Mouse (Mus musculus) lung, postnatal 14 days (tissue): ENCODE measurements at regions not wholly inside any gene's neighbourhood (a gene's known extent, or its start where the extent isn't known, plus 50 kb on each side); places are given as distances from the start of the nearest gene placed in this dataset.
A peak's percentile ranks its signal among the peaks of the same experiment; 100 is the strongest.

ENCODE experiments used
- DNase-seq: peaks from one replicate; pipeline ENCODE4 v3.0.0; 2021

DNA sequence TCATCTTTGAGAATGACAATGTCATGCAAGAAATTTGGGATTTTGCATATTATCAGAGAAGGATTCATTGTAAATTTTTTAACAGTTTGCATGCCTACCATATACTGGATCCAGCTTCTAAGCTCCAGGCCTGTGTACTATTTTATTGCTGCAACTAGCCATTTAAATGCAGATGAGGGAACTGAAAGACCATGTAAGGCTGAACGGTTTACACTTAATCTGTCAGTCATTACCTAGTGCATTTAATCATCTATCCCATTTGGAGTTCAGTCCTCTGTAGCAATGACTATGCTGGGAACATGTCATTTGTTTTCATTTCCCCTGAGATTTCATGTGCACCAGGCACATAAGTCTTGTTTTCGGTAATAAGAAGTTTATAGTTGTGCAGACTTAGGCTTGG, 631.8 kb upstream of the Gm21961 start:
- no peak for DNase-seq

GRCm38 (mm10) chr15:65639484-65639883, 624.8 kb upstream of the Gm21961 start:
- no peak for DNase-seq

DNA sequence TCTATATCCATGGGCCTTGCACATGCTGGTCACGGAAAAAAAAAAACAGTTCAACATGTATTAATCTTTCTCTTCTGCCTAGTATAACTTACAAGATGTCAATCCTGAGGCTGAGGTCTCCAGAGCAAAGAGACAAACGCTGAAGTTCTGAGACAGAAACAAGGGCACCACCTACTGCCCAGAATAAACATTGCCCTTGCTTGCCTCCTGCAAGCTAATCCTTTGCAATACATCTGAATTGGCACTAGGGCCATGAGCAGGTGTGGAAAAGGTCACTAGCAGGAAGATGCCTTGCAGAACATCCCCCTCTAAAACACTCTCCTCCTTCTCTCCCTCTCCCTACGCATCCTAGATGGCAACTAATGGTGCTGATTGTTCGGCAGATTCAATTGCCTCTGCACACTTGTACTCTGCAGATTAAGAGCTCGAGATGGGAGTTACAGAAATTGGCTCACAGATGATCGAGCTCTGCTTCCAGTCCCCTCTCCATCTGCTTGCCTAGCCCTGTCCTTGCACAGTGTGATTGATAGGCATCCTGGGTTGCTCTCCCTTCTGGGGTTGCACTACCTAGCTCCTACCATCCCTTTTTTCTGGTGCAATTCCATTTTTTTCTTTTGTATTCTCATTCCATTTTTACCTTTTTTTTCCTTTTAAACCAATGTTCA, 622.9 kb upstream of the Gm21961 start:
- DNase-seq: peak; percentile 14

GRCm38 (mm10) chr15:65632440-65632839, 617.7 kb upstream of the Gm21961 start:
- DNase-seq: no peak

GRCm38 (mm10) chr15:65630476-65630875, 615.8 kb upstream of the Gm21961 start:
- no peak for DNase-seq

GRCm38 (mm10) chr15:65592718-65593477, 578.2 kb upstream of the Gm21961 start:
- DNase-seq: no peak

- no peak for DNase-seq
Observed at GRCm38 (mm10) chr15:65585566-65585965, 570.9 kb upstream of the Gm21961 start.

DNA sequence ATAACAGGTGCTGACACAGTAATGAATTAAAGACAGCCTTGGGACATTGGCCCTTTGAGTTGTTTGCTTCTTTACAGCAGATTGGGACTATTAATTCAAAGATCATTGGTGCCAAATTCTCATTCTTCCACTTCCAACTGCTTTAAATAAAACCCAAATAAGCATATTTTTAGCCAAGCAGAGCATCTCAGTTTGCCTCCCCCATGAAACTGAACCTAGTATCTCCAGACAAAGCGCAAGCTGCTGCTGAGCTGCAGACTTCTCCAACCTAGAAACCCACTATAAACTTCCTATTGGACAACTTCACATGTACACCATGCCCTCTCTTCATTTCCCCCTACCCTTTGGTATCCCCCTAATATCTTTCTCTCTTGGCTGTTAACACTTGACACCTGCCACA, 564.6 kb upstream of the Gm21961 start:
- no peak for DNase-seq

GRCm38 (mm10) chr15:65567931-65568330, 553.2 kb upstream of the Gm21961 start:
- no peak for DNase-seq

- no peak for DNase-seq
Observed at GRCm38 (mm10) chr15:65557846-65558835, 543.4 kb upstream of the Gm21961 start.

DNA sequence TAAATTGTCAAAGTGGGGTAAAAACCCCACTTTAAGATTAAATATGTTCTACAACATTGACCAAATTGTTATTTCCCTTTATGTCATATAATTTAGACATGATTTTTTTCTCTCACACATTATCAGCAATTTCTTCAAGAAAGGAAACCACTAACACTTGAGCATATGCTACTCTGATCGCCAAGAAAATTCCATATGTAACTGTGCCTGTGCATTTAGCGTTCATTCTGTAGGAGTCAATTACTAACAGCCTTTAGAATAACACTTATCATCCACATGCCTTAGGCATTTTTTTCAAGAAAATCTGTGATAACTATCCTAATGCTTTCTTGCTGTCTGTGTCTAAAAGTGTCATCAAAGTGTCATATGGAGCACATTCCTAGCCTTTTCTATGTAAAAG, 534.3 kb upstream of the Gm21961 start:
- DNase-seq: no peak

GRCm38 (mm10) chr15:65535606-65536005, 520.9 kb upstream of the Gm21961 start:
- no peak for DNase-seq

GRCm38 (mm10) chr15:65532241-65532640, 517.5 kb upstream of the Gm21961 start:
- no peak for DNase-seq

GRCm38 (mm10) chr15:65502656-65503055, 488.0 kb upstream of the Gm21961 start:
- no peak for DNase-seq

GRCm38 (mm10) chr15:65478940-65479339, 464.2 kb upstream of the Gm21961 start:
- DNase-seq: no peak

GRCm38 (mm10) chr15:65455203-65455816, 440.6 kb upstream of the Gm21961 start:
- no peak for DNase-seq

DNA sequence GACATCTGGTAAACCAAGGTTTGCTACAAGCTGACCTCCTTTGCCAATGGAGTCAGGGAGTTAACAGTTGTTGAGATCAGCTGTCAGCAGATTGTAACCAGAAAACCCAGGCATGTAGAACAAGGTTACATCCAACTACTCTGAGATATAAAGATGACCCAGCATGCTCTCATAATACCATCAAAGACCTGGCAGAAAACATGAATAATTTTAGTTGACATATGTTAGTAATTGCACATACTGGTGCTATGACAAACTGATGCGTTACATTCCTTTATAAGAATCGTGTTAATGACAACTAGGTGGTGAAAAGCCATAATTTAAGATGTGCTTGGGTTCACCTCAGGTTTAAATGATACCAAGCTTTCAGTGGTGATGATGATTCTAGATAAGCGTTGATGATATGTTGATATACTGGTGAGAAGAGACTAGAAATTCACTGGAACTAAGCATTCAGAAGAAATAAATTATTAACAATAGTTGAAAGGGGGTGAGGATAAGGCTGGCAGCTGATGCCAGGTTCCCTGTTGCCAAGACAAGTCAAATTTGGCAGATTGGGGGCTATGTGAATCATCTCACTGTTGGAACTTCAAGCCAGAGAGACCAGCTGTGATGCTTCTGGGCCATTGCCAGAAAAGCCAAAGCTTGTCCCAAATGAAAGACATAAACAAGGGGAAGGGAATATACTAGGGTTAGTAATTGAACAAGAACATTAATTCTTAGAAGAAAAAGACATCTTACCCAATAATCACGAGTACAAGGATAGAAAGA, 437.7 kb upstream of the Gm21961 start:
- peak; percentile 19 for DNase-seq

DNA sequence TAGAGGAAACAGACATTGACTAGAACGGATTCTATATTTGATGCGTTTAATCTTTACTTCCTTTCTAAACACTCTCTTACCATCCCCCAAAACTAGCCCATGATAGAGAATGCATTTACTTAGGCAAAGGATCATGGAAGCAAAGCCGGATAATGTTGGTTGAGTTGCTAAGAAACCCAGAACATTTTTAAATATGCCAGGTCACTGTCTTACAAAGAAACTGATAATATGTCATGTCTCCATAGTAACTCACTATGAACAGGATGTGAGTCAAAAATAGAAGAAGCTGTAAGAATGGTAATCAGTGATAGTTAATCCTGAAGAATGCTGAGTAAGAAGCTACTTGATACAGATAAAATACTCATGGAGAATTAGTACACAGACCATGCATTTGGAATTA, 405.0 kb upstream of the Gm21961 start:
- DNase-seq: no peak
